Mouse (Mus musculus) erythroid progenitor cell, adult 5-6 weeks (primary cell): ENCODE results near the gene Rnaseh2a. TPM values are rescaled to one million over a fixed set of nuclear protein-coding genes. Genes with fewer than 3 reads are reported as not detected.

Experiments
- ATAC-seq: replicated peaks from 2 replicates; pipeline ENCODE4 v1.8.0; 2016; ENCODE audit warnings: moderate number of reproducible peaks, mild to moderate bottlenecking, moderate TSS enrichment, inconsistent platforms; ENCODE audit not compliant: poor library complexity, low FRiP score, severe bottlenecking
- total RNA-seq, 2 experiments: library from RNA; stranded (forward) in 1 of 2; stranded (reverse) in 1 of 2; fragments of 150-400 nt in 1 of 2; fragments of 186-747, 209-891 nt in 1 of 2; gene quantifications; 2 replicates each; pipeline versions ENCODE4 v1.2.3 to v1.2.4; 2015 to 2017; ENCODE audit warnings: low replicate concordance in 2 of 2

Gene Rnaseh2a
- 82.6 and 141 TPM in 2 replicates for total RNA-seq (2015; ENCODE audit: low replicate concordance)
- total RNA-seq (2017; ENCODE audit: low replicate concordance) = 63.3 and 93.8 TPM in 2 replicates

DNA sequence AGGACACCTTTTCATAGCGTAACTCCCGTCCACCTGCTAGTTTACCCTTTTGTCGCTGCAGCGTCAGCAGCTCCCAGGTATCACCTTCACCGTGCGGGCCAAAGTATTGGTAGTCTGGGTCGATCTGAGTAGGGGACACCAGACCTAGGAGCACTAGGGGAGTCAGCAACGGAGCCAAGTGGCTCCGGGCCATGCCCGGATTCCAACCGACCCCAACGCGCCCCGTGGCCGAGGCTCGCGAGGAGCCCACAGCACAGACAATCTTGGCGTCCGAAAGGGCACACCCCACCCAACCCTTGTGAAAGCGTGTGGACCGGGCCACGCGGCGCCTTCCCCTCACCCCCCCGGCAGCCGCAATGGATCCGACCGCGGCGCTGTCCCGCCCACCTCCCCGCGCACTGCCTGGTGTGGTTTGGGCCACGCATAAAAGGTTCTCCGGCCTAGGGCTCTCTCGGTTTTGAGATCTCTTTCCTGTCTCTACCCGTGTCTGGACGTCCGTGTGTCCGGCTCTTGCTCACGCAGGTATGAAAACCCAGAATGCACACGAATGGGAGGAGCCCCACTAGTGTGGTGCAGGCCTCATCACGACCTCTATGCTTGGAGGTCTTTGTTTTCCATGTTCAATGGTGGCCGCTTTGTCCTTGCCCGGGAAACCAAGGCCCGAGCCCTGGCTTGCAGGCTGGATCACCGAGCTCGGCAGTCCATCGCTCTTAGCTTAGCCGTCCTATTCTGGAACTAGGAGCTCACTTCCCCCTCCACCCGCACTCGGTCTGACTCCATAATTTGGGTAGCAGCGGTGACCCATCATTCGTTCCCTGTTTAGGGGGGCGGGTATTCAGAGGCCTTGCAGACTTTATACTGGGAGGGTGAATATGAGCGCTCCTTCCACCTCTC lies at the start of gene Rnaseh2a, which contains the start of the genes Gm49661 and Prdx2:
Gene Rnaseh2a (minus strand): TSS at position 527 of the 894 bp plus-strand sequence.
Gene Gm49661 (minus strand): TSS at position 193 of the 894 bp plus-strand sequence.
Gene Prdx2 (plus strand): TSS at position 347 of the 894 bp plus-strand sequence.
- peak; percentile 51 for ATAC-seq

DNA sequence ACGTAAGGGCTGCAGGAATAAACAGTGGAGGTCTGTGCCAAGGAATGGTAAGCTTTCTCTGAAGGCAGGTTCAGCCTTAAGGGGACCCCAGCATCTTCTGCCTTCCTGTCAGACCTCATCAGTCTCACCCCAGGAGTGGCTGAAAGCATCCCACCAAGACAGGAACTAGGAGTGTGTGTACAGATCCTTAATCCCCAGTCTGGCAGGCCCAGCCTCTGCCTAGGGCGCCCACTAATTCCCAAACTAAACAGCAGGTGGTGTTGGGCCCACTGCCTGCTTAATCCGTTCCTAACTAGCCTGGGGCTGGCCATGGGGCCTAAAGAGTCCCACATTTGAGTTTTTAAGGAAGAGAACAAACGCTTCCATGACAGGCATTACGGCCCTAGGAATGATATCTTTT lies 47.6 kb upstream of the Rnaseh2a start:
- ATAC-seq = no peak

DNA sequence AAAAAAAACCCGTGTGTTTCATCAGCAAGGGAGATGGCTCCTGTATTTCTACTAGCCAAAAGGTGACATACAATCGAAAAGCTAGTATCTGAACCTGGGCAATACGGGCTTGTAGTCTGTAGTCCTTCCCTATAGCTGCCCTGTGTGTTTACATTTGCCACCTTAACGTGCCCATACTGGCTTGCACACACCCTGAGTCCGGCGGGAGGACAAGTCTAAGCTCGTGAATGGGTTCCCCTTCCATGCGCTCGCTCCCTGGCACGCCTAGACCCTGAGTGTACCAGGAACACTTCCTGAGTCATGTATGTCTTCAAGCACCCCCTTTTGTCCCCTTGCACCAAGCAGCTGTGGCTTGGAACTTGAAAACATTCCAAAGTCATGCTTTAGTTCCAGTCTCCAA lies 47.2 kb upstream of the Rnaseh2a start:
- no peak for ATAC-seq

DNA sequence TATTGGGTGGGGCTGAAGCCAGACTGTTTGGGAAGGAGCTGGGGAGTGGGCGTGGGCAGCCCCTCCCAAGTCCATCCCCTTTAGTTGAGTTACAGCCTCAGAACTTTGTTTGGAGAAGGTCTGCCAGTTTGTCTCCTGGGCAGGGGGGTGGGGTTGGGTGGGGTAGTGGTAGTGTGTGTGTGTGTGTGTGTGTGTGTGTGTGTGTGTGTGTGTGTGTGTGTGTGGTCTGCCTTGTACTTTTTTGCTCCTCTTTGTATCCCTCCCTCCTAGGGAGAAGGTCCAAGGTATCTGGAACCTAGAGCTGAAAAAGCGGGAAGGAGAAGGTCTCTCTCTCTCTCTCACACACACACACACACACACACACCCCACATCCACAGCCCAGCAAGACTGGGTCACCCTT lies 44.9 kb upstream of the Rnaseh2a start, which contains the start of gene Best2:
Gene Best2 (minus strand): TSS at position 101 of the 400 bp plus-strand sequence.
- no peak for ATAC-seq

DNA sequence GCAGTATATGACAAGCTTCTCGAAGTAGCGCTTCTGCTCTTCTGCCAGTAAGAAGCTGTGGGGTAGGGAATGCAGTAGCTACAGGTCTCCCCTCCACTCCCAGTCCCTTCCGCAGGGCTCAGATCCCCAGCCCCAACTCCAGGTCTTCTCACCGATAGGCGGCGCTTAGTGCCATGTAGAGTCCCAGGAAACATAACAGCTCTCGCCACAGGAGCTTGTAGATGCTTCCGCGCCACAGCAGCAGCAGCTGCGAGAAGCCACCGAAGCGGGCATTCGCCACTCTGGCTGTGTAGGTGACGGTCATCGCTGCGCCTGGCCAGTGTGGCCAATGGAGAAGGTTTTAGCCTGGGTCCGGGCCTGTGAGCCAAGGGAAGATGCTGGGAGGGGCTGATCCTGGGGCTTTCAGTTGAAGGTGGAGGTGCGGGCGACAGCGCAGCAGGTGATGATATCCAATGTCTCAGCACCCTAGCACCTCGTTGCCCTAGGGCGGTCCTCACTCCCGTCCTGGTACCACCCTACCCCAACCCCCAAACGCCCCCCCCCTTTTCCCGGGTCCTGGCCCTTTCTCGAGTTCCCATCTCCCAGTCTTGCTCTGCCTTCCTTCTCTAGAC lies 43.8 kb upstream of the Rnaseh2a start:
- peak; percentile 65; the same call in 1 of the 2 replicates for ATAC-seq

DNA sequence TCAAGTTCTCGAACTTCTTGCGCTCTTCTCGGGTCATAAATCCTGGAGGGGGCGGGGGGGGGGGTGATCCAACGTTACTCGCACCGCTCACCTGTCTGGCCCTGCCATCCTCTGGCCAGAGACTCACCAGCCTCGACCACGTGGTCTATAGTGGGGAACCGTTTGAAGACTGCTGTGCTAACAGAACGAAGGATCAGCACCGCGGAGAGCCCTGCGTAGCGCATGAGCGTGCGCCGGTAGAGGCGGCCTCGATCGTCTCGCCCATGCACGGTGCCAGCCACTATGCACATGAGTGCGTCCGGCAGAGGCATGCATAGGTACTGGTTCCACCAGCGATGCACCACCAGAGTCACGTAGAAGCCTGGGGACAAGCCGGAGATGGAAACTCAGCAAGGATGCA lies 41.7 kb upstream of the Rnaseh2a start:
- ATAC-seq = no peak

DNA sequence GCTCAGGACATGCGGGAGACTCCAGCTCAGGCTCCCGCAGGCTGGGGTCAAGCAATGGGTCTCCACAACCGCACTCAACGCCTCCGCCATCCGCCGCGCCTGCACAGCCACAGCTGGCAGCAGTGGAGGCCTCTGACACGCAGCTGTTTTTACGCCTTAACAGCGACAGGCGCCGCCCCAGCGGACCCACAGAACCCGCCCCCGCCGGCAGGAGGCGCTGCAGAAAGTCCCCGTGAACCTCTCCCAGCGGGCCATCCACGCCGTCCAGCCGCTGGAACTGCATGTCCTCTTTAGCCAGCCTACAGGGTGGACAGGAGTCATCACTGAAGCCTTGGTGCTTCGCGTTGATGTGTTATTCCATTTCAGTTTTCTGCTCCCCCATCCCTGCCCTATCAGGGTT lies 38.1 kb upstream of the Rnaseh2a start:
- peak; percentile 86 for ATAC-seq

DNA sequence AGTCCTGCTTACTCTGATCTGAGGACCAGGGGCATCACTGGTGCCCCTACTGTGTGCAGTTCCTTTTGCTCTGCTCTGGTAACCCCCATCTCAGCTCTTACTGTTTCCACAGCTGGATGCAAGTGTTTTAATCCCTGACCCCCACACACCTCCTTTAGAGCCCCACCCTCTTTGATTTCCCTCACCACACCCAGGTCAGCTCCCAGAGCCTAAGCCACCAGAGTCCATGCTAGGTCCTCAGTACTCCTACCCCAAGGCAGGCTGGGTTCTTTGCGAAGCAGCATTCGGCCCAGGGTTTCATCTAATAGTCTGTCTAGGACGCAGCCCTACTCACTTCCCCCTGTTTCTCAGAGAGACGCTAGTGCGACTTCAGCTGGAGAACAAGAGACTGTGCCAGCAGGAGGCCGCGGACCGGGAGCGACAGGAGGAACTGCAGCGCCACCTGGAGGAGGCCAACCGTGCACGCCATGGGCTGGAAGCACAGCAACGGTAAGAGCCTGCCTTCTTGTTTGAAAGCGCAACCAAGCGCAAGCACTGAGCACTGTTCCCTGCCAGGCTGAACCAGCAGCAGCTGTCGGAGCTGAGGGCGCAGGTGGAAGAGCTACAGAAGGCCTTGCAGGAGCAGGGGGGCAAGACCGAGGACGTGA lies 28.2 kb upstream of the Rnaseh2a start:
- peak; percentile 95 for ATAC-seq

DNA sequence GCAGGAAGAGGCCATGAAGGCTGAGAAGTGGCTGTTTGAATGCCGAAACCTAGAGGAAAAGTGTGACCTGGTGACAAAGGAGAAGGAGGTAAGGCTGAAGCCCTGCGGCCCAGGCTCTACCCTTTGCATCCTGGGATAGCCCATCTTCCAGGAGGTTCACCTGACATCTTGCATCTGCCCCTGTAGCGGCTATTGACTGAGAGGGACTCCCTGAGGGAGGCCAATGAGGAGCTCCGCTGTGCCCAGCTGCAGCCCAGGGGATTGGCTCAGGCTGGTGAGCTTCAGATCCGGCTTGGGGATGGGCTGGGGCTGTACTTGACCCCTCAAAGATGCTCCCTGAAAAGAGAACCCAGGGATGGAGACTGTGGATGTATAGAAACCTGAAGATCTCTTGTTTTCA lies 27.4 kb upstream of the Rnaseh2a start:
- ATAC-seq = no peak

DNA sequence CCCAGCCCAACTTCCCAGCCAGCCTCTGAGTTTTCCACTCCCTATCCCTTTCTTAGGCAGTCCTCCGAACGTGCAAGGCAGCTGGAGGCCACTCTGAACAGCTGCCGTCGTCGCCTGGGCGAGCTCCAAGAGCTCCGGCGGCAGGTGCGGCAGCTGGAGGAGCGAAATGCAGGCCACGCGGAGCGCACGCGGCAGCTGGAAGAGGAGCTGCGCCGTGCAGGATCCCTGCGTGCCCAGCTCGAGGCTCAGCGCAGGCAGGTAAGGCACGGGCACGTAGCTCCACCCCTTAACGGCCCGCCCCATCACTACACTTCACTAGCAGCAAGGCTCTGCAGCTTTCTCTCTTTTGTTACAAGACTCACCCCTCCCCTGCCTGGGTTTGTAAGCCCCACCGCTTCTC lies 26.1 kb upstream of the Rnaseh2a start:
- no peak for ATAC-seq

DNA sequence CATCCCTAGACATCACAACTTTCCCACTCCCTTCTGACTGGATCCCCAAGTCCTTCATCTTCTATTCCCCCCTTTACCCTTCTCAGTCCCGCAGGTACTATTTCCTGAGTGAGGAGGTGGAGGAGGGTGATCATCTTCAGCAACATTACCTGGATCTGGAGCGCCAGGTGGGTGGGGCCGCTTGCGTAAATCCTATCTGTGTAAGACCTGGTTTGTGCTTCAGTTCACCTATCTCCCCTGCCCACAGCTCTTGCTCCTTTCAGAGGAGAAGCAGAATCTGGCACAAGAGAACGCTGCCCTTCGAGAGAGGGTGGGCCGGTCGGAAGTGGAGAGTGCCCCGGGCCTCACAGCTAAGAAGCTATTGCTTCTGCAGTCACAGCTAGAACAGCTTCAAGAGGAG lies 24.8 kb upstream of the Rnaseh2a start:
- ATAC-seq = no peak

DNA sequence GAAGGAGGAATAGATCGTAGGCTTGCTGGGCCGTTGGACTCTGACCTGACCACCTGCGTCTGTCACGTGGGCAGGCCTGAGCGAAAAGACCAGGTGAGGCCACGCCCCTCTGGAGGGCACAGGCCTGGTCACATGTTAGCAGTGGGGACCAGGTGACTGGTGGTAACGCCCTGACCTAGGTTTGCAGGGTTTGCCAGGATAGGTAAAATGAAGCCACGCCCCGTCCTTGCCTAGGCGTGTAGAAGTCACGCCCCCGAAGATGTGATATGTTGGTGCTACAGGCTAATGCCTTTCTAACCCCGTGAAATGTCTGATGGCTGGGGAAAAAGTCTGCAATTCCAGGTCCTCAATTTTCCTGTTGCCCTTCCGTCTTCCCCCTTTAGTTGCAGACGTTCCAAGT lies 21.3 kb upstream of the Rnaseh2a start:
- ATAC-seq = peak; percentile 46

DNA sequence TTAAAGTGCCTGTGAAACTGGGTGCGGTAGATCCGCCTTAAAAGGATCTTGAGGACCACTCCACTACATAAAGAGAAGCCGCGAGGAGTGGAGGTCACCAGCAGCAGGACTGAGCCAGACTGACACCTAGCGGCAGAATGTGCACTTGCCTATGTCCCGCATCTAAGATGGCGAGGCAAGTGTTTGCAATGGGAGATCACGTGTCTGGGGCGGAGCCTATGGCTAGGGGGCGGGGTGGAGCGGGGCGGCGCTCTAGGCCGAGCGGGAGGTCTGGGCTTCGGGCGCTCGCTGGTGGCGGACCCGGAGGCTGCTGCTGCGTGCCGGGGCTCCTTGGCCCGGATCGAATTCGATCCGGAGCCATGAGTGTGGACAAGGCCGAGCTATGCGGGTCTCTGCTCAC lies 20.8 kb upstream of the Rnaseh2a start, which contains the start of gene Hook2:
Gene Hook2 (plus strand): TSS at position 255 of the 400 bp plus-strand sequence.
- peak; percentile 81 for ATAC-seq

DNA sequence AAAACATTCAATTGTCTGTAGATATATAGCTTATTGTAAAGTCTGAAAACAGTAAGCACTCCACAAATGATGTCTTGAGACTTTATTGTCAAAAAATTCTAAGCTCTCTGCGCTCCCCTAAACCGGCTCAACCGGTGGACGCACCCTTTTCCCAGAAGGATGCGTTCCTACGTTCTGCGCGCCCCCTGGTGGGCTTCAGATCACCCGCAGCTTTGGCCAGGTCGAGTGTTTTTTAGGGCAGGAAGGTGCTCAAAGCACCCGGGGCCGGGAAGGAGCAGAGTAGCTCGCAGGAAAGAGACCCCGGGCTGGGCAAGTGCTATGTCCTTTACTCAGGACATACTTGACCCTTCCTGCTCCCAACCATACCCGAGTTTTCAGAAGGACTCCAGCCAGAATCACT lies 20.2 kb upstream of the Rnaseh2a start:
- ATAC-seq = peak; percentile 79

DNA sequence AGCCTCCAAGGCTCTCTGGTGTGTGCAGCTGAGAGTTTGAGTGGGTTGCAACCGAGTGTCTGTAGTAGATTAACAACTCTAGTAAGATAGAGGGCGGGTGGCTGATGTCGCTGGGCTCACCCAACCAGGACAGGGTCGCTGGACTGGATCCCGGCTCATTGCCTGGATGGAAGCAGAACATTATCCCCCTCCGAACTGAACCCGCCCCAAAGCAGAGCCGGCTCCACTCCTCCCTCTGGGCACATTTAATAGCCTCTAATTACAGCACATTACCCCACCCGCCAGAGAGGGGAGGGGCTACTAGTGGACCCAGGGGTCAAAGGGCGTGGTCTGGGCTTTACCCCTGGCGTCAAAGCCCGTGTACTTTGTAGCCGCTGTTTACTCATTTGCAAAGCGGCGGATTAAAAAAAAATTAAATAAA lies 19.8 kb upstream of the Rnaseh2a start:
- peak; percentile 39 for ATAC-seq

DNA sequence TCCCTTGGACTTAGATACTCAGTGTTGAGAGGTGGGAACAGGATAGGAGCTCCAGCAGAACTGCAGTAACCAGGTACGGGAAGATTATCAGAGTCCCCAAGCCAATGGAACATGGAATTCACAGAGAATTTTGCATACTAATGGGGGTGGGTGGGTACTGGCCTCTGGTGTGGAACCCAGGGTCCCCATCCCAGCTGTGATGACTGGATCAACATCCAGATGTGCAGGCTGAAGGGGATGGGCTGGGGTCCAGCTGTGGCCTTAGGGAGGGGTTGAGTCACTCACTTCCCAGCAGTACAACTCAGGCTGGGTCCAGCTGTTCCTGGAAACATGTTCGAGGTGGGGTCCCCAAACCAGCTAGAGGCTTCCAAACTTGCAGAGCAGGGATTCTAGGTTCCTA lies 18.3 kb upstream of the Rnaseh2a start:
- no peak for ATAC-seq

DNA sequence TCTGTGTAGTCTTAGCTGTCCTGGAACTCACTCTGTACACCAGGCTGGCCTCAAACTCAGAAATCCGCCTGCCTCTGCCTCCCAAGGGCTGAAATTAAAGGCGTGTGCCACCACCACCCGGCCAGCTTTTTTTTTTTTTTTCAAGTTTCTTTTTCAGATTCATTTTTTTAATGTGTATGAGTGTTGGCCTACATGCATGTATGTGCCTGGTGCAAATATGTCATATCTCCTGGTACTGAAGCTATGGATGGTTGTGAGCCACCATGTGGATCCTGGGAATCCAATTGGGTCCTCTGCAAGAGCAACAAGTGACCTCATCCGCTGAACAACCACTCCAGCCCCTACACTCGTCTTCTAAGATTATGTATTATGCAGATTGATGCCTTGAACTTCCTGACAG lies 17.8 kb upstream of the Rnaseh2a start:
- ATAC-seq = no peak

DNA sequence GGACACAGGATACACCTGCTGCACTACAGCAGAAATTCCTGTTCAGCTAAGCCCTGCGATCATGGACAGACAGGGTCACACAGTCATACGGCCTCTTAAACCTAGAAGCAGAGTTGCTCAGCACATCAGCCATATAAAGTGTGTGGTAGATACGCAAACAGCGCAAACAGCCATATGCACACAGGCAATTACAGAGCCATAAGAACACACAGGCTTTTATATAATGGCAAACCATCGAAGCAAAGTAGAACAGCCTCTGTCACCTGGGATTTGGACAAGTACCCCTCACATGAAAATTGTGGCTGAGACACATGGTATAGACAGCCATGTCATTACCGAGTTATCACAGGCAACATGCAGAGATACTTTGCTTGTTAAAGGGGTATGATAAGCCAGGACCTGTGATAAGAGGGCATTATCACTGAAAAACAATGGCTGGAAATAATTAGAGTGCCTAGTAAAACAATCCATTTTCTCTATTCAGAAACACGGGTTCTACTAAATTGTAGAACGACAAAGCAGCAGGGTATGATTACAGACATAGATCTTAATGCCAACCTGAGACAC lies 16.9 kb upstream of the Rnaseh2a start:
- ATAC-seq = no peak

DNA sequence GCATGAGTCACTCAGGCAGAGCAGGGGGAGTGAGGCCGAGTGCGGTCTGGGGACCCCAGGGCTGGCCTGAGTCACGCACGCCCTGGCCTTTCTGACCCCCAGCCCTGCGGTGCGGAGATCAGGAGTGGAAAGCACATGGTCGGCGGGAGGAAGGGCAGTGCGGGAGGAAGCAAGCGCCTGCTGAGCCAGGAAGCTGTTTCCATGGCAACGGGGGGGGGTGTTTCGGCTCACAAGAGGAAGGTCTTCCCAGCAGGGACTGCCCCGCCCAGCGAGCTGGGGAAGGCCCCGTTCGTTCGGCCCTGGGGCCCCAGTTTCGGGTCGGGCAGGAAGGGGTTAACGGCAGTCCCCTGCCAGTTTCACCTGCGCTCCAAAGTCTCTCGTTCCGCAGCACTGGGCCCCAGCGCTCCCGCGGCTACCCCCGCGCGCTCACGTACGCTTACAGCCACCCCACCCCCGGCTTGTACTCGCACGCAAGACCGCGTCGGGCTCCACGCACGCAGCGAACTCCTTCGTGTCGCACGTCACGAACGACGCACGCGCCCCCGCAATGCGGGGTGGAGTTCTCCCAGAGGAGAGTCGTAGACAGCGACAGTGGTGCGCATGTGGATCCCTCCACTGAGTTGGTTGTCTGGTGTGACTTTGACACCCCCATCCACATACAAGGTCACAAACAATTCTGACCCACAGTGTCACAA lies 16.3 kb upstream of the Rnaseh2a start:
- no peak for ATAC-seq
